Mouse (Mus musculus) kidney, postnatal 0 days (tissue): ENCODE data around the gene B4galt1. TPM values are rescaled to one million over a fixed set of nuclear protein-coding genes. Genes with fewer than 3 reads are reported as not detected.

Source experiments
- ATAC-seq: fragments of 200-750 bp; cut with Nextera tagmentation; replicated peaks from 2 replicates; pipeline ENCODE4 v1.8.0; 2017; ENCODE audit warnings: low read depth, moderate number of reproducible peaks, moderate TSS enrichment, moderate library complexity; ENCODE audit not compliant: low FRiP score
- DNase-seq: peaks from one replicate; pipeline ENCODE4 v3.0.0-alpha.2; 2016; ENCODE audit warnings: low spot score
- H3K27ac ChIP-seq: fragments of 300-500 bp; sonication (generic); 2 replicates; pipeline ENCODE4 v1.5.1; 2014; ENCODE audit warnings: mild to moderate bottlenecking
- H3K27me3 ChIP-seq: fragments of 300-500 bp; sonication (generic); 2 replicates; pipeline ENCODE4 v1.6.1; 2014; ENCODE audit warnings: low read length, mixed read lengths; ENCODE audit not compliant: insufficient read depth
- H3K36me3 ChIP-seq: fragments of 300-500 bp; sonication (generic); 2 replicates; pipeline ENCODE4 v1.6.1; 2014; ENCODE audit warnings: low read length, mixed read lengths; ENCODE audit not compliant: insufficient read depth
- H3K4me1 ChIP-seq: fragments of 300-500 bp; sonication (generic); replicated peaks from 2 replicates; pipeline ENCODE4 v1.6.1; 2014; ENCODE audit warnings: antibody characterized with exemption, low read length, mixed read lengths; ENCODE audit not compliant: insufficient read depth
- H3K4me2 ChIP-seq: fragments of 300-500 bp; sonication (generic); 2 replicates; pipeline ENCODE4 v1.6.1; 2014; ENCODE audit warnings: mild to moderate bottlenecking, low read length, moderate library complexity, mixed read lengths
- H3K4me3 ChIP-seq: fragments of 300-500 bp; sonication (generic); replicated peaks from 2 replicates; pipeline ENCODE4 v1.5.1; 2014; ENCODE audit warnings: low read depth, low read length
- H3K9ac ChIP-seq: fragments of 300-500 bp; sonication (generic); 2 replicates; pipeline ENCODE4 v1.6.1; 2014; ENCODE audit warnings: low read depth, low read length
- H3K9me3 ChIP-seq: fragments of 300-500 bp; sonication (generic); replicated peaks from 2 replicates; pipeline ENCODE4 v1.6.1; 2016; ENCODE audit warnings: low read length, inconsistent platforms, mixed read lengths
- CTCF ChIP-seq: IDR thresholded peaks from 2 replicates; pipeline ENCODE4 v1.5.1; 2016; ENCODE audit warnings: antibody characterized with exemption, low read depth, mild to moderate bottlenecking, moderate library complexity
- WGBS: fragments of 180-500 bp; shearing (Covaris S2); extraction: QIAGEN DNeasy Blood & Tissue Kit; methylation state at CpG from one replicate; pipeline ENCODE4 v1.1.7; 2014; 5-methylcytosine and 5-hydroxymethylcytosine counted together
- polyA plus RNA-seq: library from polyadenylated mRNA; unstranded; fragments of >200 nt; fragmentation: Nextera tagmentation; extraction: Ambion mirVana; gene quantifications from 2 replicates; pipeline ENCODE4 v1.2.1, GENCODE M21; 2015

B4galt1 gene
- polyA plus RNA-seq, 1 experiment from 2014 or later: 35.9 TPM

DNA sequence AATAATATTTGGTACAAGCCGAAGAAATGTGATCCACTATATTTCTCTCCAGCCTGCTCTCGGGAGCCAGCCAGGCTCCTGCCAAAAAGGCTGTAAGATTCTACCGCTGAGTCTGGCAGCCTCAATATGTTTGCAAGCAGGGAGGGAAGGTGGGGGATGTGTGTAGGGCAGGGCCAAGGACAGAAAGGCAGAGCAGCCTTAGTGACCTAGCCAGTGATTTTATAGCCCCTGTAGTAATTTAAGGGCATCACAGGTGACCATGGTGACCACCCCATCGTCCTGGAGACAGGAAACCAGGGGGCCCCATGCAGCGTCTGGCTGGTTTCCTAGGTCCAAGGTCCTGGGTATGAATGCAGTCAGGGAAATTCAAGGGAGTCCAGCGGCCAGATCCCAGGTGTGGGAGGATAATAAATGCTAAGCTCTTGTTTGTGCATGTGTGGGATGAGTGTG lies 20.4 kb upstream of the B4galt1 start:
- peak; percentile 87 for ATAC-seq
- Histone ChIP-seq H3K27me3 (no peaks in the 10 kb centered on the region), H3K4me1 (peaks cover 24% of the 10 kb centered on the region), H3K9ac (no peak overlapping the region), H3K27ac (peak overlapping the region; percentile 58; the same call in 1 of the 2 replicates), H3K9me3 (no peaks in the 10 kb centered on the region), H3K4me3 (no peak overlapping the region), H3K36me3 (no peaks in the 10 kb centered on the region), H3K4me2 (no peak overlapping the region)
- TF ChIP-seq CTCF: no peak
- WGBS: 9% methylated on average over 6 of the region's 6 CpGs
- peak; percentile 84 for DNase-seq

DNA sequence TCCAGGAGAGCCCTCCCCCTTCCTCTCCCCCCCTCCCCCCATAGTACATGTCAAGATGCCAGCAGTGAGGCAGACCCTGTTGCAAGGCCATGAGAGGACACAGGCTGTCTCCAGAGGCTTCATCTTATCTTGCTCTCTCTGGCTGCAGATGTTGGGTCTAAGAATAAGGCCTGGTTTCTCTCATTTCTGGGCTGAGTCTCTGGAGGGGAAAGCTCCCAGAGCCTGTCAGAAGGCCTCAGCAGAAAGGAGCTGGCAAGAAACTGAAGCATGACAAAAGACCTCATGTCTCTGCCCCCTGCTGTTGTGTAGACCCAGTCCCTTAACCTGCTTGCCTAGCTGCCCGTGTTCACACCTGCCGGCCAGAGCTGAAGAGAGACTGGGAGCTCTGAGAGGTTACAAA lies 19.5 kb upstream of the B4galt1 start:
- Histone ChIP-seq H3K4me2 (no peak overlapping the region), H3K9me3 (no peaks in the 10 kb centered on the region), H3K27me3 (no peaks in the 10 kb centered on the region), H3K27ac (peak overlapping the region; percentile 58), H3K4me1 (peaks cover 24% of the 10 kb centered on the region), H3K4me3 (no peak overlapping the region), H3K36me3 (no peaks in the 10 kb centered on the region), H3K9ac (0 out of 2 replicates have a peak overlapping the region, but pooled peaks have one; percentile 3)
- TF ChIP-seq CTCF: no peak
- 74% methylated on average over 2 of the region's 2 CpGs for WGBS
- no peak for DNase-seq
- ATAC-seq: no peak

DNA sequence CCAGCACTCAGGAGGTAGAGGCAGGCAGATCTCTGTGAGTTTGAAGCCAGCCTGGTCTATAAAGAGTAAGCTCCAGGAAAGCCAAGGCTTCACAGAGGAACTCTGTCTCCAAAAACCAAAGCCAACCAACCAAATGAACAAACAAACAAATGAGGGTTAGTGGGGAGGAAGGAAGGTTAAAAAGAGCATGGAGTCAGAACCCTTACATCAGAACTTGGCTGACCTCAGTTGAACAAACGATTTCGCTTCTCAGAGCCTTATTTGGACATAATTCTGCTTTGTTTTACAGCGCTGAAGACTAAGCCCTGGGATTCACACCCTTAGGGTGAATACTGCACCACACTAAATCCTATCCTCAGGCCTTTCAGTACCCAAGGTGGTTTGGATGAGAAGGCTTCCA lies 18.3 kb upstream of the B4galt1 start:
- H3K36me3 ChIP-seq: no peaks in the 10 kb centered on the region
- no peak overlapping the region for H3K27ac ChIP-seq
- no peak for DNase-seq
- H3K4me1 ChIP-seq: peaks cover 18% of the 10 kb centered on the region
- H3K9ac ChIP-seq: no peak overlapping the region
- H3K9me3 ChIP-seq: no peaks in the 10 kb centered on the region
- no peak for TF ChIP-seq CTCF
- H3K4me2 ChIP-seq: no peak overlapping the region
- no peak for ATAC-seq
- no peaks in the 10 kb centered on the region for H3K27me3 ChIP-seq
- WGBS: 77% methylated on average over 3 of the region's 3 CpGs
- no peak overlapping the region for H3K4me3 ChIP-seq

DNA sequence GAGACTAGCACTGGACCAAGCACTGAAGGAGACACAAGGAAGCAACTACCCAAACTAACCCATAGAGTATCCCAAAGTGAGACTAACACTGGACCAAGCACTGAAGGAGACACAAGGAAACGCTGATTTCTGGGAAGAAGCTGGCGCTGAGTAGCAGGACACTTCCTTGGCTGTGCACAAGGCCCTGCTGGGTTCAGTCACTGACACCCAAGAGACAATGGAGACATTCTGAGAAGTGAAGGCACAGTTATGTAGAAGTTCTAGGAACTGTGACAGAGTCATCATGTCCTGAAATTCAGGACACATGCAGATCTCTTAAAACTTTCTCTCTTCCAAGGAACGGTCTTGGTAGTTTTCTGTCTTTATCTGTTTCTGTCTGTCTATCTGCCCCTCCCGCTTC lies 16.4 kb upstream of the B4galt1 start:
- no peak for TF ChIP-seq CTCF
- H3K4me2 ChIP-seq: no peak overlapping the region
- ATAC-seq (no peak), DNase-seq (no peak)
- no peaks in the 10 kb centered on the region for H3K9me3 ChIP-seq
- no peak overlapping the region for H3K9ac ChIP-seq
- no peaks in the 10 kb centered on the region for H3K27me3 ChIP-seq
- H3K36me3 ChIP-seq: no peaks in the 10 kb centered on the region
- no peak overlapping the region for H3K27ac ChIP-seq
- peaks cover 18% of the 10 kb centered on the region for H3K4me1 ChIP-seq
- 96% methylated on average over 4 of the region's 4 CpGs for WGBS
- H3K4me3 ChIP-seq: no peak overlapping the region

DNA sequence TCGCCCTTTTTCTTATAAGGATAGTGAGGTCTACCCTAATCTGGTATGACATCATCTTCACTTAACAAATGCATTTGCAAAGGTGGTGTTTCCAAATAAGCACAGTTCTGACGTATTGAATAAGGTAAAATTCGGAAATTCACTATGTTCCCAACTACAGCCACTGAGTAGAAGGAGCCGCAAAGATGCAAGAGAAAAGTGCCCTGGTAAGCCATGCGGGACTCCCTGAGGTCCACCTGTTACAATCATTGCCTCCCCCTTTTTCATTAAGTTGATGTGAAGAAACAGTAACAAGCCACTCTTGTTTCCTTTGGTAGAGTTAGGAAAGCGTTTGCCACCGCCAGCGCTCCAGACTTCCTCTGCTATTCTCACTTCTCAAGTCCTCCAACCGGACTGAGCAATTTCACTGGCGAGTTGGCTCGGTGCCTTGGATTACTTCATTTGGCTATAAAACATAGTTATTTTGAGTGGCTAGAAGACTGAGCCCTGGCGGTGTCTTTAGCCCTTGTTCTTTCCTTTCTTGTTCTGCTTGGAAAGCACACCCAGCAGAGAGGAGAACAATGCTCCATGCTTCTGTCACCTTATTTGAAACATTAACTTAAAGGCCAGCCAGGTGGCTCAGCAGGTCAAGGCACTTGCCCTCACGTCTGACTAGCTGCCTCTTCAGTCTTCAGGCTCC lies 14.9 kb upstream of the B4galt1 start:
- H3K4me2 ChIP-seq: no peak overlapping the region
- H3K9ac ChIP-seq: no peak overlapping the region
- peak; percentile 24; the same call in 1 of the 2 replicates for TF ChIP-seq CTCF

DNA sequence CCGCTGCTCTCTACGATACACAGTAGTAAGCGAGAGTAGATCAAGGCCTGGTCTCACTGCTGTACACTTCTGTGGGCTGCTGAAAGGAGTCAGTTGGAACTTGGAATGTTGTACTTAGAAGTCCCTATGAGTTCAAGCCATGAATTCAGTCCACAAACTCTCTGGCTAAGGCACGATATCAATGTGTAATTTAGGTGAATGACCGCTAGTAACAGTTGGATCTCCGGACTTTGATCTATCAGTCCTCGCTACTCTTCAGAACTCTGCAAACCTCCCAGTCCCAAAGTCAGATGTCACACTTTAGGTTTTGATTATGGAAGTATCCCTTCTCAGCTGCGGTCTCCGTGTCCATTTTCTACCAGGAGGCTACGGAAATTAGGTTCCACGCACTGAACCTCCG lies 10.6 kb upstream of the B4galt1 start:
- Histone ChIP-seq H3K27me3 (no peaks in the 10 kb centered on the region), H3K4me2 (no peak overlapping the region), H3K4me3 (no peak overlapping the region), H3K4me1 (no peaks in the 10 kb centered on the region), H3K27ac (no peak overlapping the region), H3K9me3 (no peaks in the 10 kb centered on the region), H3K36me3 (no peaks in the 10 kb centered on the region), H3K9ac (no peak overlapping the region)
- 95% methylated on average over 12 of the region's 12 CpGs for WGBS
- ATAC-seq (no peak), DNase-seq (no peak)
- no peak for TF ChIP-seq CTCF

More for the DNA sequence above, 14.9 kb upstream of the B4galt1 start:
- ATAC-seq (peak; percentile 53; the same call in 1 of the 2 replicates), DNase-seq (peak; percentile 91)
- Histone ChIP-seq H3K4me1 (peaks cover 7% of the 10 kb centered on the region), H3K36me3 (no peaks in the 10 kb centered on the region), H3K27ac (0 out of 2 replicates have a peak overlapping the region, but pooled peaks have one; percentile 43), H3K9me3 (no peaks in the 10 kb centered on the region), H3K27me3 (no peaks in the 10 kb centered on the region), H3K4me3 (no peak overlapping the region)
- 32% methylated on average over 13 of the region's 13 CpGs for WGBS
